Mouse (Mus musculus) T-helper 1 cell (primary cell): ENCODE results near the gene Zfp579.
"Not testable (repeated sequence)": the region's sequence is repeated elsewhere in the genome, so short reads cannot be mapped to it uniquely, and the experiment has no call there.

ENCODE experiments used
- in situ Hi-C: fragments of 300-600 bp; cut with MboI, MseI; formaldehyde crosslinking; loops from one replicate; pipeline ENCODE4 v1.15.1; 2025; ENCODE audit warnings: high pct_unique_total_duplicates

Gene Zfp579

DNA sequence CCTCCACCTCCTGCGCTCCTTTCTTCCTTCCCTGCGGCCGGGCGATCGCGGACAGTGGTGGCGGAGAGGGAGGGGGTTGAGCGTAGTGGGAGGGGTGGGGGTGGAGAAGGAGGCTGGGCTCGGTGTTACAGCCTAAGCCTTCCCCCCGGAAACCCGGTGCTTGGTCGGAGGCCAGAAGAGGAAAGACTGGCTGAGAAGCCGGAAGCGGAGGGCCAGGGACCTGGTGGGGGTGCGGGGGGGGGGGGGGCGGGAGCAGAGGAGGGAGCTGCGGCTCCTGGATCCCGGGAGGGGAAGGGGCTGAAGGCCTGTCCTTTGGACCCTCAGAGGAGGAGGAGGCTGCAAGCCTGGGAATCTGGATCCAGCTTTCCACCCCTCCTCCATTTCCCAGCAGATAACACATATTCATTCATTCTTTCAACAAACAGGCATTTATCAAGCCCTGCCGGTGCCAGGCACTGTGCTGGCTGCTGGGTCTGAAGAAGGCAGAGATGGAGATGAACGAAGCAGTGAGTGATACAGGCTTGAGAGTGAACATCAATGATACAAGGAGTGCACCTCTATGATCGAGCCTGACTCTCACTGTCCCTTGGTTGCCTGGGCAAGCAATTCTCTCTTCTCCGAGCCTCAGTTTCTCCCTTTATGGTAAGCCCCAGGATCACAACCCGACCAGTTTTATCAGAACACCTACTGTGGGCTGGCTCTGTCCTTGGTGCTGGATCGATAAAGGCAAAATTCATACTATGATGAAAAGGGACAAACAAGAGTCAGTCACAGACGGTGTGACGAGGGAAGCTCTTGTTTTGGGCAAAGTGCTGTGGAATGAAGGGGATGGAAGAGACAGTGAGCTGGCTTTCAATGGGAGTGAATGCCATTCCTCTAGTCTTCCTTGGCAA is at the start of gene Zfp579:
Zfp579 (minus strand) TSS at position 156 of the 893 bp plus-strand sequence.
- in situ Hi-C loops = no loop called here

DNA sequence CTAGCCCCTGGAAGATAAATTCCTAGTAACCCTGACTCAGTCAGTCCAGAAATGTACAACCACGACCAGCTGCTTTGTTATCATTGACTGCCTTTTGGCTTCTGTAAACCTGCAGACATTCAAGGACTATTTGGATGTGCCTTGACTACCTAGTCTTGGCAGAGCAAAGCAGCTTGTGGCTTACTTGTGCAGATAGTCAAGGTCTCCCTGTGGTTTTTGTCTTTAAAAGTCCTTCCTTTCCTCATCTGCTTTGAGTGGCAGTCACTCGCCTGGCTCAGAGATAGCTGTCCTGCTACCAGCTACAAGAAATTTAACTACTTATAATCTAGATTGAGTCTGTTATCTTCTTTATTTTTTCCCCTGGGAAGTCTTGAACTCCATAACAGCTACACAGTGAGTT is 49.0 kb upstream of the Zfp579 start:
- in situ Hi-C loops = no loop called here

DNA sequence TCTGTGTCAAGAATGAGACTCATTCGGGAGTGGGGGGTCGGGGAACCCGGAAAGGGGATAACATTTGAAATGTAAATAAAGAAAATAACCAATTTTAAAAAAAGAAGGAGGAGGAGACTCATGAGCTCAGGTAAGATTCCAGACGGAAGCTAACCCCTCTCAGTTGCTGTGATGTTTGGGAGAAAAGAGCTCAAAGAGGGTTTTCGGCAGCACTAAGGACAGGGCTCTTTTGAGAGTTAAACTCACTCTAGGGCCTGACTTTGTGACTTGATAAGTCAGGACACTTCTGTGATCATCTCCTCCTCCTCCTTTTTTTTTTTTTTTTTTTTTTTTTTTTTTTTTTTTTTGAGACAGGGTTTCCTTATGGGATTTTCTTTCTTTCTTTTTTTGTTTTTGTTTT is 43.0 kb upstream of the Zfp579 start:
- in situ Hi-C loops = no loop called here

DNA sequence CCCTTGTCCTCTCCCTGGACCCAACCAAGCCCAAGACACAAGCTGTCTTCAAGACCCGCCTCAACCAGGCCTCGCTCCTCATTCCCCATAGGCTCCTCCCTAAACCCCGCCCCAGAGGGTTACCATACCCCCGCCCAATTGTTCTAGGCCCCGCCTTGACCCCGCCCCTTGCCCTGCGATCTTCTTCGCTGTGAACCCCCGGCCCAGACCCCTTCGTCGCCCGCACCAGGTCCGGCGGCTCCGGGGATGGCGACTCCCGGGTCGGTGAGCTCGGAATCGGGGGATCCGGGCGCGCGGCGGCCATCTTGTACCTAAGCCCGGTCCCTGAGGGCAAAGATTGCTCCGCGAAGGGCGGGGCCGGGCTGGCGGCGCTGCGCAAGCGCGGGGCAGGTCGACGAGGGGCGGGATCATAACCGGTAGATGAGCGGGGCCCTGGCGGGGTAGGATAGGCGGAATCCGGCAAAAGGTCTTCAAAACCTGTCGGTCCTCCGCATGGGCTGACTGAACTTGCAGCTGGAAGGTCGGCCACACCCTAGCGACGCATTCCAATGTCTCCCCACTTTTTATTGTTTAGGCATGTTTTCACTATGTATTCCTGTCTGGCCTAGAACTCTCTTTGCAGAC is 42.3 kb upstream of the Zfp579 start, which contains the start of gene Zfp784:
Zfp784 (minus strand) TSS at position 338 of the 624 bp plus-strand sequence.
- in situ Hi-C loops = no loop called here

DNA sequence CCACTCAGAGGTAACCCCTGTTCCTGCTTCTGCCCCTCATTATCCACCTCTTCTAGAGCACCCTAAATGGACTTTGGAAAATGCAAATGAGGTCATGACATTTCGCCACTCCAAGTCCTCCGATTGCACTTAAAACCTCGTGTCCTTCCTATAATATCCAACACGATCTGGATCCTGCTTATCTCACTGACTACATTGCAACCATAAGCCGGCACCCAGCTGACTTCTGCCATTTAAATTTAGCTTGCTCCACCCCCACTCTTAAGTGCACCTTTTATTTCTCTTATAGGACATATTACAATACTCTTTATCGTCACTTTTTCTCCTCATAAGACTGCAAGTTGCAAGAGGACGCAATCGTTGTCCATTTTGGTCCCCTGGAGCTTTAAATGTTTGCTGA is 41.5 kb upstream of the Zfp579 start:
- in situ Hi-C loops = no loop called here

DNA sequence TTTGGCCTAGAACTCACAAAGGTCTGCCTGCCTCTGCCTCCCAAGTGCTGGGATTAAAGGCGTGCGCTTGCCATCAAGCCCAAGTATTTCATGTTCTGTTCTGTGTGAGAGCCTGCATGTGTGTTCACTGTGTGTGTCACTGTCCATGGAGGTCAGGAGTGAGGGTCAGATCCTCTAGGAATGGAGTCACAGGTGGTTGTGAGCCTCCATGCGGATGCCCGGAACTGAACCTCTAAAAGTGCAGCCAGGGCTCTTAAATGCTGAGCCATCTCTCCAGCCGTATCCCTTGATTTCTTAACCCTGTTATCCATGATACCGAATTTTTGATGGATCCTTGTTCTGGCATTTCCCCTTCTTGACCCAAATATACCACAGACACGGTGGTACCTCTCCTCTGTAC is 41.1 kb upstream of the Zfp579 start:
- in situ Hi-C loops = no loop called here

DNA sequence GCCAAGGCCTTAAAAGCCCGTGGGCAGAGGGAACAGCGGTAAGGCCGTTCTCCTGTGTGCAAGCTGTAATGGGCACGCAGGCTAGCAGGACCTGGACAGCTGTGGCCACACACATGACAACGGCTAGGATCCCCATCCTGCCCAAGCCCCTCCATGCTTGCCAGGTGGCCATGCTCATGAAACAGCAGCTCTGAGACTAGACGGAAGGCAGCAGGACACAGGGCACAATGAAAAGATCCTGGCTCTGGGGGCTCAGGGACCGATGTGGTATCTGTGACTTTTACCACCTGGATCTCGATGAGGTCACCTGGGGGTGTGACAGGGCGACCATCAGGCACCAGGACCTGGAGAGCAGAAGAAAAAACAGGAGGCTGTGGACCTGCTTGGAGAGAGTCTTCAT is 40.2 kb upstream of the Zfp579 start:
- in situ Hi-C loops = no loop called here

DNA sequence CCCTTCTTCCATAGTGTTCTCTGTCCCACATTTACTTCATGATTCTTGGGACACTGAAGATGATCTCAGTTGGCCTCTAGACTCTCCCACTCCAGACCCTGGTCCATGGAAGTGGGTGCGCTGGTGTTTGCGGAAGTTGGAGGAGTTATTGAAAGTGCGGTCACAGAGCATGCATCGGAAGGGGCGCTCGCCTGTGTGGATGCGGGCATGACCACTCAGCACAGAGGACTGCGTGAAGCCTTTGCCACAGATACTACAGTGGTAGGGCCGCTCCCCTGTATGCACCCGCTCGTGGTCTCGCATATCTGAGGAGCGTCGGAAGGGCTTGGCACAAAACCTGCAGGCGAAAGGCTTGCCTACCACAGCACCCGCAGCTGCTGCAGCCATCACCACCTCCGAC is 39.7 kb upstream of the Zfp579 start:
- in situ Hi-C loops = no loop called here

DNA sequence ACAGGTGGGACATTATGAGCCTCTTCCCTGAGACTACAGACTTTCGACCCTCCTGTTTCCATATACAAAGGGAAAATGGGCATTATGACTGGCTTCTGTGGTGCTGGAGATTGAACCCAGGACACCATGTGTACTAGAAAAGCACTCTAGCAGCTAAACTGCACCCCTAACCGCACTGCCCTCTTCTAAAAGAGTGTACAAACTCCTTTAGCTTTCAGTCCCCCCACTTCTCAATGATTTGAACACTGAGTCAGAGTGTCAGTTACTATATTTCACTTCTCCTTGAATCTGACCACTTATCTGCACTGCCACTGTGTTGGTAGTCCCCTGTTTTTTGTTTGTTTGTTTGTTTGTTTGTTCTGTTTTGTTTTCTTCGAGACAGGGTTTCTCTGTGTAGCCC is 37.9 kb upstream of the Zfp579 start, which contains the start of gene 4632433K11Rik:
4632433K11Rik (plus strand) TSS at position 301 of the 400 bp plus-strand sequence.
- in situ Hi-C loops = no loop called here

DNA sequence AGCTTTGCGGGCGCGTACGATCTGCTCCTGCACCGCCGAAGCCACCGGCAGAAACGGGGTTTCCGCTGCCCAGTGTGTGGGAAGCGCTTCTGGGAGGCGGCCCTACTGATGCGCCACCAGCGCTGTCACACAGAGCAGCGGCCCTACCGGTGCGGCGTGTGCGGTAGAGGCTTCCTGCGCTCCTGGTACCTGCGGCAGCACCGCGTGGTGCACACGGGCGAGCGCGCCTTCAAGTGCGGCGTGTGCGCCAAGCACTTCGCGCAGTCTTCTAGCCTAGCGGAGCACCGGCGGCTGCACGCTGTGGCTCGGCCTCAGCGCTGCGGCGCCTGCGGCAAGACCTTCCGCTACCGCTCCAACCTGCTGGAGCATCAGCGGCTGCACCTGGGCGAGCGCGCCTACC is 35.5 kb upstream of the Zfp579 start:
- in situ Hi-C loops = no loop called here

DNA sequence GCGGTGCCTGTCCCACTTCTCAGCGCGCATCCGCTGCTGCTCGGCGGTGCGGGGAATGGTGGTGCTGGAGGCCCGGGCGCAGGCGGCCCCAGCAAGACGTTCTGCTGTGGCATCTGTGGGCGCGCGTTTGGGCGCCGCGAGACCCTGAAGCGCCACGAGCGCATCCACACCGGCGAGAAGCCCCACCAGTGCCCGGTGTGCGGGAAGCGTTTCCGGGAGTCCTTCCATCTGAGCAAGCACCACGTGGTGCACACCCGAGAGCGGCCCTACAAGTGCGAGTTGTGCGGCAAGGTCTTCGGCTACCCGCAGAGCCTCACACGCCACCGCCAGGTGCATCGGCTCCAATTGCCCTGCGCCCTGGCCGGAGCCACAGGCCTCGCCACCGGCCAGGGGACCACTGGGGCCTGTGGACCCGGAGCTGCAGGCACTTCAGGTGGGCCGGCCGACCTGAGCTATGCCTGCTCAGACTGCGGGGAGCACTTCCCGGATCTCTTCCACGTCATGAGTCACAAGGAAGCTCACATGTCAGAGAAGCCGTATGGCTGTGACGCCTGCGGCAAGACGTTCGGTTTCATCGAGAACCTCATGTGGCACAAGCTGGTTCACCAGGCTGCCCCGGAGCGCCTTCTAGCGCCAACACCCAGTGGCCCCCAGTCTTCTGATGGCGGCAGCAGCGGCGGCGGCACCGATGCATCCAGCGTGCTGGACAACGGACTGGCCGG is 34.8 kb upstream of the Zfp579 start:
- in situ Hi-C loops = no loop called here

DNA sequence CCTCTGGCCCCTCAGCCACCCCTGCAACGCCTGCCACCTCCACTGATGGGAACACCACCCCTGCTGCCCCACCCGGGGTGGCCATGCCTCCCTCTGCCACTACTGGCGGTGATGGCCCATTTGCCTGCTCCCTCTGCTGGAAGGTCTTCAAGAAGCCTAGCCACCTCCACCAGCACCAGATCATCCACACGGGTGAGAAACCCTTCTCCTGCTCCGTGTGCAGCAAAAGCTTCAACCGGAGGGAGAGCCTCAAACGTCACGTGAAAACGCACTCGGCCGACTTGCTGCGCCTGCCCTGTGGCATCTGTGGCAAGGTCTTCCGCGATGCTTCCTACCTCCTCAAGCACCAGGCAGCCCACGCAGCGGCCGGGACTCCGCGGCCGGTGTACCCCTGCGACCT is 34.0 kb upstream of the Zfp579 start:
- in situ Hi-C loops = no loop called here

DNA sequence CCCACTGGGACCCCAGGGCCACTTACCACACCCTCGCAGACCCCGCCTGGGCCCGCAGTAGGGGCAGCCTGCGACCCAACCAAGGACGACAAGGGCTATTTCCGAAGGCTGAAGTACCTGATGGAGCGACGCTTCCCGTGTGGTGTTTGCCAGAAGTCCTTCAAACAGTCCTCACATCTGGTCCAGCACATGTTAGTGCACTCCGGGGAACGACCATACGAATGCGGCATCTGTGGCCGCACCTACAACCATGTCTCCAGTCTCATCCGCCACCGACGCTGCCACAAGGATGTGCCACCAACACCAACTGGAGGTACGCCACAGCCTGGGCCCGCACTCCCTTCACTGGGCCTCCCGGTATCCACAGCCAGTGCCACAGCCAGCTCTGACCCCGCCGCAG is 33.6 kb upstream of the Zfp579 start:
- in situ Hi-C loops = no loop called here

DNA sequence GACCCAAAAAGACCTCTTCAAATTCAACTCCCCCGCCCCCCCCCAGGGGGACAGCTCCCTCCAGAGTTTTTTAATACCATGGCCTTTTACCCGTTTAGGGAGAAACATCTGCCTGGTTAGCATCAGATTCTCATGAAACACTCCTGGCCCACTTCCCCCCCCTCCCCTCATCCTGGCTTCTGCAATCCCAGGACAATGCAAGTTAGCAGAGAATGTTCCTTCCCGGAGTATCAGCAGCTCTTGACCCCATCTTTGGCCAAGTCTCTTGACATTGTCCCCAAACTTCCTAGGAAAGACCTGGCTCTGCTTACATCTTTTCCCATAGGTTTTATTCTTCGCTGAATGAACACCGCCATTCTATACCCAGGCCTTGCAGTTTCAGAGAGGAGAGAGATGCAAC is 25.2 kb upstream of the Zfp579 start:
- in situ Hi-C loops = no loop called here

DNA sequence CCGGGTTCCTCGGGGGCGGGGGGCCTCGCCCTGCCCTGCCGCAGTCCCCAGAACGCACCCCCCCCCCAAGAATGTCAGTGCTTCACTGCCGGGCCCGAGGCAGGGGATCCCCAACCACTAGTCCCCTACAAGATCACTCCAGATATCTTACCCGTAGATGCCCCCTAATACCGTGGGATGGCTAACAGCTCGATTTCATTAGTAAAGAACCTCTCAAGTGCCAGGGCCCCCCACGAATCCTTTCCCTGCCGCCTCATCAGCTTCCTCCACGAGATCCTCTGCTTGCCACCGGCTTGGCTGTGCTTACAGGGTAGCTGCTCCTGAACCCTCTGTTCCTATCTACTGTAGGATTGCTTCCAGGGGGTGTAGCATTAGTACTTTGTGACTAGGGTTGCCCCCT is 24.7 kb upstream of the Zfp579 start:
- in situ Hi-C loops = no loop called here

DNA sequence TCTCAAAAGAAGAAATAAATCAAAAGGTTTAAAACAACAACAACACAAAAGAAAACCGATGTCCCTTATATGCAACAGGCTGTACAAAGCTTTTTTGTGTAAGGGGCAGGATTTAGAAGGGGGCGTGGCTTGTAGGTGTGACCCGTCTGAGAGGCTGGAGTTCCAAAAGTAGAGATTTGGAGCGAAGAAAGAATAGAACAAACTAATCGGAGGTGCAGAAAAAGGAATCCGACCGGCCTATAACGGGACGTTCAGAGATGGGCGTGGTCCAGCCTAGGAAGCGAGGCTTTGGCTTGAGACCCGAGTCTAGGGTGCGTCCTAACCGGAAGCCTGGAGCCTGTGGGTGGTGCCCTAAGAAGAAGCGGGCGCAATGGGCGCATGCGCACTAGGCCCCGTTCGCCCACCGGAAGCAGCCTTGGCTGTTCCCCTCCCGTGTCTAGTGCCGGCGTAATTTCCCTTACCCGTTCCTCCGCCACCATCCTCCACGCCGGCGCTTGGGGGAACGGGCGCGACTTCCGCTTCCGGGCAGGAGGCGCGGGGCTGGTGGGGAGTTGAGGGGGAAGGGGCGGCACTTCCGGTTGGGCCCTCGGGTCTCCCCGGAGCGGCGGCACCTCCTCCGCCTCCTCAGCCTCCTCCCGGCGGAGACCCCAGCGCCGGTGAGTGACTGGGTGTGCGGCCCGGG is 24.2 kb upstream of the Zfp579 start, which contains the start of the genes Zfp865 and Ccdc106:
Zfp865 (plus strand) TSS at position 377 of the 682 bp plus-strand sequence.
Ccdc106 (plus strand) TSS at position 554 of the 682 bp plus-strand sequence.
- in situ Hi-C loops = no loop called here

DNA sequence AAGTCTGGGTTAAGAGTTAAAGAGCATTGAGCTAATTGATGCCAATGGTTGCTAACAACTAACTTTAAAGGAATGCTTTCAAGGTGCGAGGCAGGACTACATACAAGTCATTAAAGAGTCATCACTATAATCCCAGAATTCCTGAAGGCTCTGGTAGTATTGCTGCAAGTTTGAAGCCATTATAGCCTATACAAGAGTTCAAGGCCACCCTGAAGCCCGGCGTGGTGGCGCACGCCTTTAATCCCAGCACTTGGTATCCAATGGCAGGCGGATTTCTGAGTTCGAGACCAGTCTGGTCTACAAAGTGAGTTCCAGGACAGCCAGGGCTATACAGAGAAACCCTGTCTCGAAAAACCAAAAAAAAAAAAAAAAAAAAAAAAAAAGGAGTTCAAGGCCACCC is 23.6 kb upstream of the Zfp579 start:
- in situ Hi-C loops = not testable (repeated sequence)

DNA sequence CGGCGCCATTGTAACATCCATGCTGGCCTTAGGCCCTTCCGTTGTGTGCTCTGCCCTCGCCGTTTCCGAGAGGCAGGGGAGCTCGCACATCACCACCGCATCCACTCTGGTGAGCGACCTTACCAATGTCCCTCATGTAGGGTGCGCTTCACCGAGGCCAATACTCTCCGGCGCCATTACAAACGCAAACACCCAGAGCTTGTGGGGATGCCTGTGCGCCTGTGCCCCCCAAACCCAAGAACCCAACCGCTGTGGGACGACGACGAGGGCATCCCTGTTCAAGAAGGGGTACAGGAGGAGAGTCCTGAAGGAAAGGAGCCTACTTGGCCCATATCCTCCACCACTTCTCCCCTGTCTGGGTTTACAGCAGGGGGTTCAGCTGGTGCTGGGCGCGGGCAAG is 22.0 kb upstream of the Zfp579 start:
- in situ Hi-C loops = no loop called here

DNA sequence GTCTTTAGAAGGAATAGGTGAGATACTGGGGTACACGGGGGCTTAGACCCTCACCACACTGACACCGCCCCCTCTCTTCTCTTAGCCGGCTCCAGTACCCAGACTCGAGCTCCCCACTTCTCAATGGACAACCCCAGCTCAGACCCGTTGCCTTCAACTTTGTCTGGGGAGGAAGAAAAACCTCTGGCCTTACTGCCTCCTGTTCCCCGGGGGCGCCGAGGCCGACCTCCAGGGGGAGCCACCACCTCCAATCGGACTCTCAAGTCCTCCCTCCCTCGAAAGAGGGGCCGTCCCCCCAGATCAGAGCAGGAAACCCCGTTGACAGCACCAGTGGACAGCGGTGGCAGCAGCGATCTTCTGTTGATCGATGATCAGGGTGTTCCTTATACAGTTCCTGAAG is 21.4 kb upstream of the Zfp579 start:
- in situ Hi-C loops = no loop called here

DNA sequence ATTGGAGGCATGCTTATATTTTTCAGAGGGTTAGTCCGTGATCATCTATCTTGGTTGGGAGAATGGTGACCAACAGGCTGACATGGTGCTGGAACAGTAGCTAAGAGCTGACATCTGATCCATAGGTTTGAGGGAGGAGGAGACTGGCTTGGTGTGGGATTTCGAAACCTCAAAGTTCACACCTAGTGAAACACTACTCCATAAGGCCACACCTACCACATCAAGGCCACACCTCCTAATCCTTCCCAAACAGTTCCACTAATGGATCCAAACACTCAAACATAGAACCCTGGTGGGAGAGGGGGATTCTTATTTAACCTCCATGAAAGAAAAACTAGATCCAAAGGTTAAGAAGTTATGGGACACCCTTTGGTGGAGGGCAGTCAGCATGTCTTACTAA is 21.0 kb upstream of the Zfp579 start:
- in situ Hi-C loops = no loop called here

DNA sequence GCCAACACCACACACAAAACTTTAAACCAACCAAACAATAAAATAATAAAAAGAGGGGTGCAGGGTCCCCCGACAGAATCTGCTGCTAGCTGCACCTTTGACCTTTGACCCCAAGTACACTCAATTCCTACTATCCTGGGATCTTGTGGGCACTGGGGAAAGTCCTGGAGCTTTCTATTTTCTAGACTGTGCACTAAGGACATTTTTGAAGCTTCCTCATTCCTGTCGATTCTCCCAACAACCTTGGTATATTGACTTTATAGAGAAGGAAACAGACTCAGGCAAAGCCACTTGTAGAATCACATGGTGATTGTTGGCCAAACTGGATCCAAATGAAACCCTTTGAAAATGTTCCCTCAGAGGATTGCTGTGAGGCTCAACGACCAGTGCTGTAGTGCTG is 20.1 kb upstream of the Zfp579 start:
- in situ Hi-C loops = no loop called here
